Mouse (Mus musculus) ES-Bruce4 (cell line): ENCODE measurements around the gene Fgfr2. TPM values are rescaled to one million over a fixed set of nuclear protein-coding genes. Genes with fewer than 3 reads are reported as not detected.

ENCODE experiments used
- H3K27ac ChIP-seq: 2 replicates; pipeline ENCODE4 v1.5.1; 2012; ENCODE audit warnings: low read length, inconsistent platforms; ENCODE audit not compliant: insufficient read depth
- H3K27me3 ChIP-seq: 2 replicates; pipeline ENCODE4 v1.6.1; 2012; ENCODE audit warnings: mild to moderate bottlenecking, low read length, inconsistent platforms; ENCODE audit not compliant: control insufficient read depth, poor library complexity, insufficient read depth, severe bottlenecking
- H3K36me3 ChIP-seq: 2 replicates; pipeline ENCODE4 v1.6.1; 2012; ENCODE audit warnings: inconsistent platforms, mild to moderate bottlenecking, low read length, moderate library complexity; ENCODE audit not compliant: control insufficient read depth, poor library complexity, insufficient read depth, severe bottlenecking
- H3K4me1 ChIP-seq: one replicate; pipeline ENCODE4 v1.8.1; 2011; ENCODE audit warnings: low read length; ENCODE audit not compliant: control insufficient read depth, insufficient read depth
- H3K4me3 ChIP-seq: 2 replicates; pipeline ENCODE4 v1.5.1; 2011; ENCODE audit warnings: low read depth, mild to moderate bottlenecking, low read length
- H3K9ac ChIP-seq: 2 replicates; pipeline ENCODE4 v1.6.1; 2012; ENCODE audit warnings: low read depth, mild to moderate bottlenecking, inconsistent platforms; ENCODE audit not compliant: poor library complexity, severe bottlenecking
- H3K9me3 ChIP-seq: replicated peaks from 2 replicates; pipeline ENCODE4 v1.6.1; 2012; ENCODE audit warnings: mild to moderate bottlenecking, low read length, inconsistent platforms; ENCODE audit not compliant: control insufficient read depth, poor library complexity, insufficient read depth, severe bottlenecking
- CTCF ChIP-seq: IDR thresholded peaks from one replicate; pipeline ENCODE4 v1.8.1; 2011; ENCODE audit warnings: low read depth, low read length
- EP300 ChIP-seq: IDR thresholded peaks from 2 replicates; pipeline ENCODE4 v1.6.1; 2011; ENCODE audit warnings: low read depth, low read length; ENCODE audit not compliant: insufficient read depth
- POLR2A ChIP-seq: IDR thresholded peaks from one replicate; pipeline ENCODE4 v1.8.1; 2011; ENCODE audit warnings: low read length; ENCODE audit not compliant: insufficient read depth
- polyA plus RNA-seq: library from polyadenylated mRNA; stranded (reverse); fragments of >200 nt; gene quantifications from 2 replicates; pipeline ENCODE4 v1.2.4, GENCODE M21; 2011; ENCODE audit warnings: low read depth; ENCODE audit not compliant: missing spikeins, insufficient read depth, insufficient read length

Gene Fgfr2
- polyA plus RNA-seq, 1 experiment = 34.8 TPM

DNA sequence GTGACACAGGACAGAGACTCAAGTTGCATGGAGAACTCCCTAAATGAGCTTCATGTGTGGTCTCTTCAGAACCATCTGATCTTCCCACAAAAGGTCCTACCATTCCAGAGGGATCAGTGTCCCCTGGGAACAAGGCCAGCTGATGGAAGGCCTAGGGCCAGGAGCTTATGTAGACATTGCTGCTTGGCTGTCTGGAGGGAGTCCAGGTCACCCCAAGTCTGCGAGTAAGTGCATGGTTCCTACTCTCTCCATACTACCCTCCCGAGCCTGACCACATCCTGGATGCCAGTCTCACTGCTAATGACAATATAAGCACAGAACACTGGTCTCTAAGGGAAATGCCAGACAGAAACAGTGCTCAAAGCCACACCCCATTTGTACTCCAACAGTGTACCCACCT is 39.0 kb upstream of the Fgfr2 start:
- H3K36me3 ChIP-seq = no peaks in the 10 kb centered on the region
- no peak overlapping the region for H3K27ac ChIP-seq
- no peak overlapping the region for H3K9ac ChIP-seq
- no peaks in the 10 kb centered on the region for H3K4me1 ChIP-seq
- H3K27me3 ChIP-seq = no peaks in the 10 kb centered on the region; the same call in 1 of the 2 replicates
- no peak overlapping the region for H3K4me3 ChIP-seq
- H3K9me3 ChIP-seq = no peaks in the 10 kb centered on the region
- TF ChIP-seq POLR2A = no peak
- no peak for TF ChIP-seq CTCF
- no peak for TF ChIP-seq EP300

DNA sequence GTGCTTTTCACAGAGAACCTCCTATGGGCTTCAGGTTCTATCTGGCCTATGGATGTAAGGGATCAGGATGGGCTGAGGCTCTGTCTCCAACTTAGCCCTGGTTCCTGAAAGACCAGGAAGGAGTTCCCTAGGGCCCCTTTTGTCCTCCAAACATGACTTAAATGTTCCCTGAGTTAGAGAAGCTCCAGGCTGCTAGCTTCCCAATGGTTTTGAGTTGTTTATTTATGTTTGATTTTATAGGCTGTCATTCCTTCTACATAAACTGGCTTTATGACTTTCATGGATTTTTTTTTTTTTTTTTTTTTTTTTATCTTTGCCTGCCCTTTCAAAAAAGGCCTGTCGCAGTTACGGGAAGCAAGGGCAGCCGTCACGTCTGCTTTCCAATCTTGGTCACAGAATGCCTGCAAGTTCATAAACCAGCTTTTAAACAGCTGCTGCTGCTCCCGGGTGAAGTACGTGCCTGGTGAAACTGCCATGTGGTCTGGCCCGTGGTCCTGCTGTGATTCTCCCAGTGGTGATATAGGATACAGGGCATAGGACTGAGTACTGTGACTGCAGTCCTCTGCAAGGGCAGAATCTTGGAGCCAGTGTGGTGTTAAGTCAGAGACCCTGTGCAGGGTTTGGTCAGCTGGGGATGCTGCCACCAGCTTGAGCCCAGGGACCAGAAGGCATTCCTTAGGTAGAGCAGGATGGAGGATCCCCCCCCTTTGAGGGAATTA is 38.4 kb upstream of the Fgfr2 start:
- H3K27ac ChIP-seq = no peak overlapping the region
- no peak overlapping the region for H3K4me3 ChIP-seq
- H3K4me1 ChIP-seq = no peaks in the 10 kb centered on the region
- no peaks in the 10 kb centered on the region; the same call in 1 of the 2 replicates for H3K27me3 ChIP-seq
- no peaks in the 10 kb centered on the region for H3K36me3 ChIP-seq
- H3K9ac ChIP-seq = no peak overlapping the region
- no peaks in the 10 kb centered on the region for H3K9me3 ChIP-seq
- TF ChIP-seq EP300 (no peak), CTCF (no peak), POLR2A (no peak)

DNA sequence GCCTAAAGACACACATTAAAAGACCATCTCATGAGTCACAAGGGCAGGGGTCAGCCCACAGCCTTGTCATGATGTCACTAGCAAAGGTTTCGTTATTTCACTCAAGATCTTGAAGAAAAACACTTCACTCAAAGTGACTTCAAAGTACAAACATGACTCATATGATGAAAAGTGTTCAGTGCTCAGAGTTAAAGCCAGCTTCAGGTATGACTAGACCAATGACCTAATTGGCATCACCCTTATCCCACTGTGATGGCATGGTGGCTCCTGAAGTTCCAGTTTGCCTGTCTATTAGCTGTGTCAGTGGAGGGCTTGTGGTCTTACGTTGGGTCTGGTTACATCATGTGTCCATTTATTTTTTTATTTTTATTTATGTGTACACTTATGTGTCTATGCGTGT is 36.4 kb upstream of the Fgfr2 start:
- no peaks in the 10 kb centered on the region; the same call in 1 of the 2 replicates for H3K27me3 ChIP-seq
- TF ChIP-seq POLR2A (no peak), CTCF (no peak), EP300 (no peak)
- H3K27ac ChIP-seq = no peak overlapping the region
- no peaks in the 10 kb centered on the region for H3K9me3 ChIP-seq
- no peaks in the 10 kb centered on the region for H3K36me3 ChIP-seq
- no peak overlapping the region for H3K9ac ChIP-seq
- H3K4me3 ChIP-seq = no peak overlapping the region
- no peaks in the 10 kb centered on the region for H3K4me1 ChIP-seq

DNA sequence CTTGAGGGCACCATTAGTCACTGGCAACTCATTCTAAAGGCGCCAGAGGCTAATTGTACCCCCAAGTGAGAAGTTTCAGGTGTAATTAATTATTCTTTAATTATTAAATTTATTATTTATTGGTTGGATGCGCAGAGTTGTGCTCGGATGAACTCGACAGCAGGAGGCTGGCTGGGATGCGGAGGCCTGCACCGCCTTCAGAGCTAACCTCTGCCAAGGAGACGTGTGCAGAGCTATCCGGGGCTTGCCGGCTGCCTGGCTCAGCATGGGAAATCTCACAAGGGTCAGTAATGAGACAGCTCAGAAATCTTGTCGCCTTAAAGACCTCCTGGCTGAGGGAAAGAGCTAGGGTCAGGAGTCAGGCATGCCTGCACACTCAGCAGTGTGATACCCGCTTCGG is 32.5 kb upstream of the Fgfr2 start:
- no peak overlapping the region for H3K4me3 ChIP-seq
- H3K4me1 ChIP-seq = no peaks in the 10 kb centered on the region
- H3K36me3 ChIP-seq = no peaks in the 10 kb centered on the region
- no peaks in the 10 kb centered on the region for H3K27me3 ChIP-seq
- H3K9me3 ChIP-seq = no peaks in the 10 kb centered on the region
- no peak overlapping the region for H3K9ac ChIP-seq
- no peak overlapping the region for H3K27ac ChIP-seq
- no peak for TF ChIP-seq POLR2A
- no peak for TF ChIP-seq EP300
- TF ChIP-seq CTCF = no peak

DNA sequence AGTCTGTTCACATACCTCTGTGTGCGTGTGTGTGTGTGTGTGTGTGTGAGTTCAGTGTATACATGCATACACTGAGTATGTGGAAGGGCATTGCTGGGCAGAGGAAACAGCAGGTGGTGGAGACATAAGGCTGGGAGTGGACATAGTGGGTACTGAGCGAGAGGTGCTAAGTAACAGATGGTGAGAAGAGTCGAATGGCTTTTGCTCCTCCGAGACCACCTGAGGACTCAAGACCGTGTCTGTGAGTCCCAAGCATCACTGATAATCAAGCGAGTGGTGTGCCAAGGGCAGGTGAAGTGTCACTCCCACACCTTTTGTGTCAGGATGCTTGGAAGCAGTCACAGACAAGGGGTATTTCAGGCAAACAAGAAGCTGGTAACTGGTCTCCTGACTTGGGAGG is 31.7 kb upstream of the Fgfr2 start:
- Histone ChIP-seq H3K4me1 (no peaks in the 10 kb centered on the region), H3K9me3 (no peaks in the 10 kb centered on the region), H3K36me3 (no peaks in the 10 kb centered on the region), H3K27ac (no peak overlapping the region), H3K4me3 (no peak overlapping the region), H3K9ac (no peak overlapping the region), H3K27me3 (peaks cover 2% of the 10 kb centered on the region; the same call in 1 of the 2 replicates)
- TF ChIP-seq POLR2A = no peak
- no peak for TF ChIP-seq CTCF
- no peak for TF ChIP-seq EP300

DNA sequence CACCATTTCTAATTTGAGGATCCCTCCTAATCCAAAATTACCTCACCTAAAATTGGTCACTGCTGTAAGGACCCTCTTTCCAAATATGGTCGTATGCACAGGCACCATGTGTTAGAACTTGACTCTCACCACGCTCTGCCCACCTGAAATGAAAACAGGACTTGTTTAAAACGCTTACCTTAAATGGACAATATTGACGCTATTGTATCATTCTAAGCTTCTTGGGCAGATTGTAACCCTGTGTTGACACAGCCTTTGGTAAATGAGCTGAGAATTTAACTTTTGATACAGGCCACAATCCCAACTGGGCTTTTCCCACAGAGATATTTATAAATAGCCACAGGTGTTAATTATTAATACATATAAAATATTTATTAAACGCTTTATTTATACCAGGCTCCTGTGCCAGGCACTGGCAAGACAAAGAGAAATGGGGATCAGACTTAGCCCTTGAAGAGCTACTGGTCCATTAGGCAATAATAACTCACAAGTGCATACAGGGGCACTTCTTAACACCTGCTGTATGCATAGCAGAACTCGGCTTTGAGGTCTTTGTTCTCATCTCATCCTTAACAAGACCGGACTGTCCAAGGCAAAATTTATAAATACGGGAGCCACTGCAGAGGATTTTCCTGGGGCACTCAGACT is 16.7 kb upstream of the Fgfr2 start:
- H3K27me3 ChIP-seq = no peaks in the 10 kb centered on the region

More for the DNA sequence above, 16.7 kb upstream of the Fgfr2 start:
- Histone ChIP-seq H3K36me3 (no peaks in the 10 kb centered on the region), H3K9ac (no peak overlapping the region), H3K9me3 (no peaks in the 10 kb centered on the region), H3K4me1 (no peaks in the 10 kb centered on the region), H3K27ac (no peak overlapping the region), H3K4me3 (no peak overlapping the region)
- TF ChIP-seq POLR2A = no peak
- no peak for TF ChIP-seq CTCF
- TF ChIP-seq EP300 = no peak
